Mouse (Mus musculus) forebrain, postnatal 0 days (tissue): ENCODE data around the gene Fam196b. TPM values are rescaled to one million over a fixed set of nuclear protein-coding genes. Genes with fewer than 3 reads are reported as not detected.
A peak's percentile ranks its signal among the peaks of the same experiment; 100 is the strongest.

ENCODE experiments used
- ATAC-seq: fragments of 200-750 bp; cut with Nextera tagmentation; 2 replicates; pipeline ENCODE4 v1.8.0; 2017; ENCODE audit warnings: mild to moderate bottlenecking, moderate library complexity
- DNase-seq: peaks from one replicate; pipeline ENCODE4 v3.0.0-alpha.2; 2015
- H3K27ac ChIP-seq: fragments of 300-500 bp; sonication (generic); 2 replicates; pipeline ENCODE4 v1.5.1; 2014; ENCODE audit warnings: low read depth, mild to moderate bottlenecking, antibody characterized with exemption, low read length, moderate library complexity, mixed read lengths
- H3K27me3 ChIP-seq: fragments of 300-500 bp; sonication (generic); 2 replicates; pipeline ENCODE4 v1.6.1; 2014; ENCODE audit warnings: mild to moderate bottlenecking, low read length, mixed read lengths; ENCODE audit not compliant: insufficient read depth
- H3K36me3 ChIP-seq: fragments of 300-500 bp; sonication (generic); 2 replicates; pipeline ENCODE4 v1.6.1; 2014; ENCODE audit warnings: mild to moderate bottlenecking, moderate library complexity; ENCODE audit not compliant: insufficient read depth
- H3K4me1 ChIP-seq: fragments of 300-500 bp; sonication (generic); 2 replicates; pipeline ENCODE4 v1.6.1; 2014; ENCODE audit warnings: antibody characterized with exemption; ENCODE audit not compliant: insufficient read depth
- H3K4me2 ChIP-seq: fragments of 300-500 bp; sonication (generic); 2 replicates; pipeline ENCODE4 v1.6.1; 2014; ENCODE audit warnings: low read depth, mild to moderate bottlenecking, moderate library complexity
- H3K4me3 ChIP-seq: fragments of 300-500 bp; sonication (generic); 2 replicates; pipeline ENCODE4 v1.5.1; 2014; ENCODE audit warnings: low read depth, low read length, mixed read lengths
- H3K9ac ChIP-seq: fragments of 300-500 bp; sonication (generic); 2 replicates; pipeline ENCODE4 v1.6.1; 2014; ENCODE audit warnings: mild to moderate bottlenecking
- H3K9me3 ChIP-seq: fragments of 300-500 bp; sonication (generic); 2 replicates; pipeline ENCODE4 v1.6.1; 2016; ENCODE audit warnings: low read length
- CTCF ChIP-seq: sonication (generic); IDR thresholded peaks from 2 replicates; pipeline ENCODE4 v1.5.1; 2016; ENCODE audit warnings: antibody characterized with exemption, control low read depth, low read depth
- WGBS: fragments of 180-500 bp; shearing (Covaris S2); extraction: QIAGEN DNeasy Blood & Tissue Kit; methylation state at CpG from one replicate; pipeline ENCODE4 v1.1.7; 2014; 5-methylcytosine and 5-hydroxymethylcytosine counted together
- polyA plus RNA-seq: library from polyadenylated mRNA; unstranded; fragments of >200 nt; fragmentation: Nextera tagmentation; extraction: Ambion mirVana; gene quantifications from 2 replicates; pipeline ENCODE4 v1.2.1, GENCODE M21; 2015
- total RNA-seq: library from RNA; depleted of rRNA; stranded (reverse); fragments of >200 nt; gene quantifications from 2 replicates; pipeline ENCODE4 v1.2.3, GENCODE M21; 2014

The Fam196b gene
- total and polyA plus RNA-seq, 2 experiments from 2014 or later, result 1.5 to 5.0 TPM

DNA sequence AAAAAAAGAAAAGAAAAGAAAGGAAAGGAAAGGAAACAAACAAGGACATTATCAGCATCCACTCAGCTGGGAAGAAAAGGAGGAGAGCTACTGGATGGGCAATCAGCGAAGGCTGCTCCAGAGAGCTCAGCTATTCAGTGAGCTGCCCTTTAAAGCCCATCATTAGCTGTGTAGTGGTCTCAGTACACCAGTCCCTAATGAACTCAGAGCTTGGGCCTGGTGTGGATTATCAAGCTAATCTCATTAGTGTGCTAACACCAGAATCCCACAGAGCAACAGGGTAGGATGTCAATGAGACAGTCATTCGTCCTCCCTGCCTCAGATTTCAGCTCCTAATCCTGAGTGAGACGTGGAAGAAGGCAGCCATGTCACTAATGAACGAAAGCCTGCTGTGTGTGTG lies 24.4 kb upstream of the Fam196b start:
- 14% methylated on average over 4 of the region's 4 CpGs for WGBS
- no peak overlapping the region for H3K4me2 ChIP-seq
- no peak overlapping the region for H3K27ac ChIP-seq
- H3K27me3 ChIP-seq, result no peaks in the 10 kb centered on the region
- ATAC-seq, result no peak
- H3K4me1 ChIP-seq, result peaks cover 5% of the 10 kb centered on the region; the same call in 1 of the 2 replicates
- TF ChIP-seq CTCF, result no peak
- no peaks in the 10 kb centered on the region for H3K9me3 ChIP-seq
- no peak for DNase-seq
- no peak overlapping the region for H3K4me3 ChIP-seq
- H3K36me3 ChIP-seq, result no peaks in the 10 kb centered on the region
- H3K9ac ChIP-seq, result no peak overlapping the region

DNA sequence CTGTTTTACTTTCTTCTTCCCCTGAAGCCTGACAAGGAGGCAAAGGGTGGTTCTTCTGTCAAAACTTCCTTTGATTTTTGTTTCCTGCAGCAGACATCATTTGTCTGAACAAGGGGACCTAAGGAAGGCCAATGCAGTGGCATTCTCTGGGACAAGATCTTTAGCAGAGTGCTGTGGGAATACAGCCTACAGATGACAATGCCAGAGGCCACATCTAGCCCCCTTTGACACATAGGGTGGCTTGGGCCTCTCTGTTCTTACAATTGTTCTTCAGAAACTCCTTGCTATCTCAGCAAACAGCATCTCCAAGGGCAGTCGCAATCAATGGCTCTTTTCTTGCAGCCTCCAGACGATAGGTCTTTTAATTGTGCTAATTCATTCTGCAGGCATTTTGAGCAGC lies 23.9 kb upstream of the Fam196b start:
- Histone ChIP-seq H3K27me3 (no peaks in the 10 kb centered on the region), H3K9ac (no peak overlapping the region), H3K4me2 (no peak overlapping the region), H3K27ac (no peak overlapping the region), H3K4me3 (no peak overlapping the region), H3K9me3 (no peaks in the 10 kb centered on the region), H3K4me1 (peaks cover 5% of the 10 kb centered on the region; the same call in 1 of the 2 replicates), H3K36me3 (no peaks in the 10 kb centered on the region)
- 17% methylated on average over 2 of the region's 2 CpGs for WGBS
- DNase-seq (no peak), ATAC-seq (no peak)
- TF ChIP-seq CTCF, result no peak

DNA sequence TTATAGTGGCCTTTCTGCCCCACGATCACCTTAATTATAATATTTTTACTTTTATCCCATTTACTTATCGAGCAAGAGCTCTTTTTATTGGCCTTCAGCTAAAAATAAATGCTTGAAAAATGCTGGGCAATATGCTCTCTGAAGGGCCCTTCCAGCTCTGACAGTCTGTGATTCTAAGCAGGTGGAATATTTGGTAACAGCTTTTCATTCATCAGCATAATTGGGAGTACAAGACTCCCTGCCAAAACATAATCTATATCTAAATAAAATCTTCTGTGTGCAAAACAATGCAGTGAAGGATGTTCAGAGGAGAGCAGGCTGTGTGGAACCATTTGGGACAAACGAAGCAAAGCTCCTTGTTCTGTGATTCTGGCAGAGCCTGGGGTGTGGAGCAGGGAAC lies 23.3 kb upstream of the Fam196b start:
- Histone ChIP-seq H3K27ac (no peak overlapping the region), H3K4me1 (peaks cover 5% of the 10 kb centered on the region; the same call in 1 of the 2 replicates), H3K4me2 (no peak overlapping the region), H3K9ac (no peak overlapping the region), H3K4me3 (no peak overlapping the region), H3K9me3 (no peaks in the 10 kb centered on the region), H3K27me3 (no peaks in the 10 kb centered on the region), H3K36me3 (no peaks in the 10 kb centered on the region)
- DNase-seq (peak; percentile 32), ATAC-seq (peak; percentile 63)
- 18% methylated on average over 3 of the region's 3 CpGs for WGBS
- TF ChIP-seq CTCF, result no peak

DNA sequence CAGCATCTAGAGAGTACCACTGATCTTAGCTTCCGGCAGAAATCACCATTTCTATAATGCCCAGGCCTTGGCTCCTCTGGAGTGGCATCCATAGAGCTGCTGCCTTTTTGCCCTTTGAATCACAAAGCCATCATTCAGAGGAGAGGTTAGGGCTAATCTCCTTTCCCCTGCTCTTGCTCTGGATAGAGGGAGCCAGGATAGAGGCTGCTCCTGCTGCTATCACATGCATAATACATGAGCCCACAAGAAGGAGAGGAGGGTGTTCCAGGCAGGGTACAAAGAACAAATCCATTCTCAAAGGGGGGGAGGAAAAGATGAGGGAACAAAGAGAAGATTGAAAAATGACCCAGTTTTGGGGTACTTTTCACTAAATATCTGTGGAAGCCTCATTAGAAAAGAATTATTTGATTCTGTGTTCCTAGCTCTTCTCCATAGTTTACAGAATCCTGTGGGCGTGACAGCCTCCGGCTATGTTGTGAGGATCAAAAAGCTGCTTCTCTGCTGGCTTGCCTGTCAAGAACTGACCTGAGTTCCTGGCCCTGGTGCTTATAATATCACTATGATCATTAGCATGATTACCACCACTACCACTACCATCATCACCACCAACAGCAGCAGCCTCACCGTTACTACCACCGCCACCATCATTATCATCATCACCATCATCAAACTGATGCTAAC lies 16.8 kb upstream of the Fam196b start:
- 43% methylated on average over 5 of the region's 5 CpGs for WGBS
- no peaks in the 10 kb centered on the region for H3K27me3 ChIP-seq
- H3K27ac ChIP-seq, result no peak overlapping the region
- no peak overlapping the region for H3K4me3 ChIP-seq
- no peaks in the 10 kb centered on the region for H3K4me1 ChIP-seq
- no peak for TF ChIP-seq CTCF
- H3K36me3 ChIP-seq, result no peaks in the 10 kb centered on the region
- H3K9me3 ChIP-seq, result no peaks in the 10 kb centered on the region
- H3K4me2 ChIP-seq, result no peak overlapping the region
- ATAC-seq (peak; percentile 83), DNase-seq (no peak)
- no peak overlapping the region for H3K9ac ChIP-seq

DNA sequence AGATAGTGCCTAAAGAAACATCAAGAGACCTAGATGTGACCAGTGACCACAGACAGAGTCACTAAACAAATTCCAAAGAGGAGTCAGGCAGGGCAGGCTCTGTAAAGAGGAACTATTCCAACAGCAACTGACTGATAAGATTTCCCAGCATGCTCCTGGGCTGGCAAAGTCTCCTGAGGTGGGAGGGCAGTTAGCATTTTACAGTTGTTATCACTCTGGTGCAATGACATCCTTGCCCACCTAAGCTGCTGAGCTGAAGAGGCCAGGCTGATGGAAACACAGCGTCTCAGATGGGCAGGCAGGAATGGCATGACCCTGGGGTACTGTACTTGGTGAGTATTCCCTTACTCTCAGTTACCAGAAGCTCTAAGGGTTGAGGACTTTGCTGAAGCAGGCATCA lies 15.1 kb upstream of the Fam196b start:
- 93% methylated on average over 1 of the region's 1 CpGs for whole genome bisulfite sequencing
- Histone ChIP-seq H3K27me3 (no peaks in the 10 kb centered on the region), H3K4me1 (no peaks in the 10 kb centered on the region), H3K9me3 (no peaks in the 10 kb centered on the region), H3K36me3 (no peaks in the 10 kb centered on the region), H3K4me3 (no peak overlapping the region), H3K9ac (no peak overlapping the region), H3K4me2 (no peak overlapping the region), H3K27ac (no peak overlapping the region)
- no peak for ATAC-seq
- no peak for TF ChIP-seq CTCF
- DNase-seq, result no peak

DNA sequence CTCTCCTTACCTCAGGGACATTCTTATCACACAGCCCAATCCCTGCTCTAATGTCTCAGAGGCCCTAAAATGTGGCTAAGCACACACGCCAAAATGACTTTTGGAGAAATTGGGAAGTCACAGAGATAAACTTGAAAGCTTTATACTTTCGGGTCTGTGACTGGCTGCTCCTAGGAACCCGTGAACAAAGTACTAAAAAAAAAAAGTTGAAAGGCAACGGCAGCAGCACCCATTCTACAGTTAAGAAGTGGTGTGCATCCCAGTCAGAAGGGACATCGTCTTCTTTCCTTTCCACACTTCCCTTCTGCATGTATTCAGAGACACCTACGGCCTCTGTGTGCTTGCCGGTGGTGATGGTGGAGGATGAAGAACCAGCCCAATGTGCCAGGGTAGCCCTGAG lies 14.6 kb upstream of the Fam196b start:
- Histone ChIP-seq H3K27me3 (no peaks in the 10 kb centered on the region), H3K36me3 (no peaks in the 10 kb centered on the region), H3K4me2 (no peak overlapping the region), H3K9me3 (no peaks in the 10 kb centered on the region), H3K4me1 (no peaks in the 10 kb centered on the region), H3K4me3 (no peak overlapping the region), H3K27ac (no peak overlapping the region), H3K9ac (no peak overlapping the region)
- ATAC-seq (no peak), DNase-seq (no peak)
- WGBS, result 94% methylated on average over 7 of the region's 7 CpGs
- TF ChIP-seq CTCF, result no peak

DNA sequence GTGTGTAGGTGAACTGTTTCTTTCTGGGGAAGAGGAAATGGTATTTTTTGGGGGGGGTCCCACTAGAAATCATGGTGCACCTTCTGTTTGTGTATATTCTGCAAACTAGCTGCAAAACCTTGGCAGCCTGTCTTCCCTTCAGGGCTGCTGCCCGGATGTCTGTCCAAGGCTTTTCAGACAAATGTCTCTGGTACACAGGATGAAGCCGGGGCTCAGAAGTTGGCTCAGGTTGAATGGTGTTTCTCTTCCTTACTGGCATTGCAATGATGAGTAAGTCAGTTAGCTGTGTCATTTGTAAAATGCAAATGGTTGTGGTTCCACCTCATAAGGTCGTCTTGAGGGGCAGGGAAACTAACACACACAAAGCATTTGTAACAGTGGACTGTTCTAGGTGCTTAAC lies 8.4 kb upstream of the Fam196b start:
- Histone ChIP-seq H3K9me3 (no peaks in the 10 kb centered on the region), H3K4me2 (no peak overlapping the region), H3K4me1 (no peaks in the 10 kb centered on the region), H3K27me3 (no peaks in the 10 kb centered on the region), H3K9ac (no peak overlapping the region), H3K27ac (no peak overlapping the region), H3K4me3 (no peak overlapping the region), H3K36me3 (no peaks in the 10 kb centered on the region)
- no peak for DNase-seq
- 77% methylated on average over 3 of the region's 3 CpGs for whole genome bisulfite sequencing
- no peak for TF ChIP-seq CTCF
- no peak for ATAC-seq
